Mouse (Mus musculus) stomach, embryonic 16.5 days (tissue): Measurements from ENCODE around the gene Galnt2. TPM values are rescaled to one million over a fixed set of nuclear protein-coding genes. Genes with fewer than 3 reads are reported as not detected.

Source experiments
- ATAC-seq: fragments of 200-750 bp; cut with Nextera tagmentation; 2 replicates; pipeline ENCODE4 v1.8.0; 2017; ENCODE audit warnings: moderate number of reproducible peaks, moderate TSS enrichment; ENCODE audit not compliant: insufficient read depth, low FRiP score
- H3K27ac ChIP-seq: fragments of 300-500 bp; sonication (generic); 2 replicates; pipeline ENCODE4 v1.5.1; 2014; ENCODE audit warnings: low read length
- H3K27me3 ChIP-seq: fragments of 300-500 bp; sonication (generic); 2 replicates; pipeline ENCODE4 v1.6.1; 2014; ENCODE audit warnings: low read length, control low read depth, mixed read lengths; ENCODE audit not compliant: control insufficient read depth, insufficient read depth
- H3K36me3 ChIP-seq: fragments of 300-500 bp; sonication (generic); 2 replicates; pipeline ENCODE4 v1.6.1; 2014; ENCODE audit warnings: low read length; ENCODE audit not compliant: control insufficient read depth, insufficient read depth
- H3K4me1 ChIP-seq: fragments of 300-500 bp; sonication (generic); 2 replicates; pipeline ENCODE4 v1.6.1; 2014; ENCODE audit warnings: low read length, control low read depth, mixed read lengths; ENCODE audit not compliant: control insufficient read depth, insufficient read depth
- H3K4me2 ChIP-seq: fragments of 300-500 bp; sonication (generic); 2 replicates; pipeline ENCODE4 v1.6.1; 2014; ENCODE audit warnings: low read depth, low read length, mixed read lengths
- H3K4me3 ChIP-seq: fragments of 300-500 bp; sonication (generic); replicated peaks from 2 replicates; pipeline ENCODE4 v1.5.1; 2014; ENCODE audit warnings: mild to moderate bottlenecking, low read length
- H3K9ac ChIP-seq: fragments of 300-500 bp; sonication (generic); 2 replicates; pipeline ENCODE4 v1.6.1; 2014; ENCODE audit warnings: low read length
- H3K9me3 ChIP-seq: fragments of 300-500 bp; sonication (generic); replicated peaks from 2 replicates; pipeline ENCODE4 v1.6.1; 2016; ENCODE audit warnings: low read length, control low read depth; ENCODE audit not compliant: control insufficient read depth
- WGBS: fragments of 180-500 bp; shearing (Covaris S2); extraction: QIAGEN DNeasy Blood & Tissue Kit; methylation state at CpG from one replicate; pipeline ENCODE4 v1.1.7; 2014; 5-methylcytosine and 5-hydroxymethylcytosine counted together
- polyA plus RNA-seq: library from polyadenylated mRNA; unstranded; fragments of >200 nt; fragmentation: Nextera tagmentation; extraction: Ambion mirVana; gene quantifications from 2 replicates; pipeline ENCODE4 v1.2.1, GENCODE M21; 2015

The Galnt2 gene
- polyA plus RNA-seq, 1 experiment from 2014 or later = 49.3 TPM

GRCm38 (mm10) chr8:124229883-124230282 is 1.3 kb upstream of the Galnt2 start:
- no peak for ATAC-seq
- no peaks in the 10 kb centered on the region for H3K36me3 ChIP-seq
- no peak overlapping the region for H3K4me2 ChIP-seq
- WGBS = 48% methylated on average over 2 of the region's 2 CpGs
- H3K4me3 ChIP-seq = no peak overlapping the region
- H3K4me1 ChIP-seq = peaks cover 18% of the 10 kb centered on the region
- H3K9ac ChIP-seq = no peak overlapping the region
- no peaks in the 10 kb centered on the region for H3K9me3 ChIP-seq
- no peaks in the 10 kb centered on the region for H3K27me3 ChIP-seq
- no peak overlapping the region for H3K27ac ChIP-seq

GRCm38 (mm10) chr8:124230496-124231175 is 555 bp upstream of the Galnt2 start:
- H3K27ac ChIP-seq = no peak overlapping the region
- peak overlapping the region; percentile 89 for H3K4me2 ChIP-seq
- no peaks in the 10 kb centered on the region for H3K27me3 ChIP-seq
- peaks cover 18% of the 10 kb centered on the region for H3K4me1 ChIP-seq
- WGBS = 55% methylated on average over 8 of the region's 8 CpGs
- peak; percentile 4; the same call in 1 of the 2 replicates for ATAC-seq
- no peaks in the 10 kb centered on the region for H3K9me3 ChIP-seq
- no peaks in the 10 kb centered on the region for H3K36me3 ChIP-seq
- H3K4me3 ChIP-seq = peak overlapping the region; percentile 67
- no peak overlapping the region for H3K9ac ChIP-seq

- H3K36me3 ChIP-seq = no peaks in the 10 kb centered on the region
- peak overlapping the region; percentile 67 for H3K4me3 ChIP-seq
- no peaks in the 10 kb centered on the region for H3K9me3 ChIP-seq
- H3K9ac ChIP-seq = peak overlapping the region; percentile 85
- WGBS = under 1% methylated on average over 77 of the region's 83 CpGs
- H3K4me2 ChIP-seq = peak overlapping the region; percentile 89
- ATAC-seq = peak; percentile 76
- H3K27ac ChIP-seq = peak overlapping the region; percentile 81
- H3K4me1 ChIP-seq = peaks cover 18% of the 10 kb centered on the region
- H3K27me3 ChIP-seq = no peaks in the 10 kb centered on the region
These were observed 491 bp downstream of the Galnt2 start for GRCm38 (mm10) chr8:124231485-124232279.

GRCm38 (mm10) chr8:124232280-124232600 is 1.0 kb downstream of the Galnt2 start:
- no peaks in the 10 kb centered on the region for H3K27me3 ChIP-seq
- H3K9me3 ChIP-seq = no peaks in the 10 kb centered on the region
- WGBS = 6% methylated on average over 18 of the region's 18 CpGs
- H3K4me3 ChIP-seq = peak overlapping the region; percentile 67
- H3K27ac ChIP-seq = no peak overlapping the region
- H3K9ac ChIP-seq = peak overlapping the region; percentile 85
- H3K36me3 ChIP-seq = no peaks in the 10 kb centered on the region
- H3K4me2 ChIP-seq = peak overlapping the region; percentile 89
- H3K4me1 ChIP-seq = peaks cover 18% of the 10 kb centered on the region
- no peak for ATAC-seq

GRCm38 (mm10) chr8:124234496-124234895 is 3.3 kb downstream of the Galnt2 start:
- no peaks in the 10 kb centered on the region for H3K36me3 ChIP-seq
- 68% methylated on average over 2 of the region's 2 CpGs for WGBS
- no peak for ATAC-seq
- H3K4me2 ChIP-seq = no peak overlapping the region
- H3K4me1 ChIP-seq = peaks cover 34% of the 10 kb centered on the region
- H3K4me3 ChIP-seq = no peak overlapping the region
- no peak overlapping the region for H3K27ac ChIP-seq
- no peak overlapping the region for H3K9ac ChIP-seq
- no peaks in the 10 kb centered on the region for H3K27me3 ChIP-seq
- no peaks in the 10 kb centered on the region for H3K9me3 ChIP-seq

- no peak overlapping the region for H3K27ac ChIP-seq
- no peak overlapping the region for H3K4me3 ChIP-seq
- H3K9me3 ChIP-seq = no peaks in the 10 kb centered on the region
- H3K9ac ChIP-seq = no peak overlapping the region
- WGBS = 91% methylated on average over 4 of the region's 4 CpGs
- H3K4me2 ChIP-seq = no peak overlapping the region
- no peaks in the 10 kb centered on the region for H3K27me3 ChIP-seq
- no peak for ATAC-seq
- H3K36me3 ChIP-seq = no peaks in the 10 kb centered on the region
- H3K4me1 ChIP-seq = peaks cover 41% of the 10 kb centered on the region
These were observed 4.3 kb downstream of the Galnt2 start for GRCm38 (mm10) chr8:124235536-124235935.

GRCm38 (mm10) chr8:124239350-124239749 is 8.2 kb downstream of the Galnt2 start:
- Histone ChIP-seq H3K9ac (no peak overlapping the region), H3K4me1 (peaks cover 41% of the 10 kb centered on the region), H3K27me3 (no peaks in the 10 kb centered on the region), H3K36me3 (peaks cover 9% of the 10 kb centered on the region), H3K4me2 (no peak overlapping the region), H3K4me3 (no peak overlapping the region), H3K27ac (no peak overlapping the region), H3K9me3 (peaks cover 6% of the 10 kb centered on the region; the same call in 1 of the 2 replicates)
- 71% methylated on average over 6 of the region's 6 CpGs for WGBS
- ATAC-seq = no peak

GRCm38 (mm10) chr8:124240932-124241331 is 9.7 kb downstream of the Galnt2 start:
- peaks cover 41% of the 10 kb centered on the region for H3K4me1 ChIP-seq
- no peaks in the 10 kb centered on the region for H3K27me3 ChIP-seq
- peaks cover 6% of the 10 kb centered on the region; the same call in 1 of the 2 replicates for H3K9me3 ChIP-seq
- no peak overlapping the region for H3K4me3 ChIP-seq
- peaks cover 12% of the 10 kb centered on the region for H3K36me3 ChIP-seq
- no peak overlapping the region for H3K9ac ChIP-seq
- no peak overlapping the region for H3K4me2 ChIP-seq
- WGBS = 35% methylated on average over 8 of the region's 8 CpGs
- no peak overlapping the region for H3K27ac ChIP-seq
- ATAC-seq = no peak

- no peak overlapping the region for H3K9ac ChIP-seq
- no peak overlapping the region for H3K4me2 ChIP-seq
These were observed 11.0 kb downstream of the Galnt2 start for GRCm38 (mm10) chr8:124242208-124242607.

More at GRCm38 (mm10) chr8:124242208-124242607, 11.0 kb downstream of the Galnt2 start:
- Histone ChIP-seq H3K9me3 (peaks cover 6% of the 10 kb centered on the region; the same call in 1 of the 2 replicates), H3K4me3 (no peak overlapping the region), H3K27me3 (no peaks in the 10 kb centered on the region), H3K36me3 (peaks cover 12% of the 10 kb centered on the region), H3K27ac (peak overlapping the region; percentile 66; the same call in 1 of the 2 replicates), H3K4me1 (peaks cover 41% of the 10 kb centered on the region)
- ATAC-seq = peak; percentile 46; the same call in 1 of the 2 replicates
- WGBS = 53% methylated on average over 6 of the region's 6 CpGs
